Mouse (Mus musculus): ENCODE measurements at regions not wholly inside any gene's neighbourhood (a gene's known extent, or its start where the extent isn't known, plus 50 kb on each side); places are given as distances from the start of the nearest gene placed in this dataset.

DNA sequence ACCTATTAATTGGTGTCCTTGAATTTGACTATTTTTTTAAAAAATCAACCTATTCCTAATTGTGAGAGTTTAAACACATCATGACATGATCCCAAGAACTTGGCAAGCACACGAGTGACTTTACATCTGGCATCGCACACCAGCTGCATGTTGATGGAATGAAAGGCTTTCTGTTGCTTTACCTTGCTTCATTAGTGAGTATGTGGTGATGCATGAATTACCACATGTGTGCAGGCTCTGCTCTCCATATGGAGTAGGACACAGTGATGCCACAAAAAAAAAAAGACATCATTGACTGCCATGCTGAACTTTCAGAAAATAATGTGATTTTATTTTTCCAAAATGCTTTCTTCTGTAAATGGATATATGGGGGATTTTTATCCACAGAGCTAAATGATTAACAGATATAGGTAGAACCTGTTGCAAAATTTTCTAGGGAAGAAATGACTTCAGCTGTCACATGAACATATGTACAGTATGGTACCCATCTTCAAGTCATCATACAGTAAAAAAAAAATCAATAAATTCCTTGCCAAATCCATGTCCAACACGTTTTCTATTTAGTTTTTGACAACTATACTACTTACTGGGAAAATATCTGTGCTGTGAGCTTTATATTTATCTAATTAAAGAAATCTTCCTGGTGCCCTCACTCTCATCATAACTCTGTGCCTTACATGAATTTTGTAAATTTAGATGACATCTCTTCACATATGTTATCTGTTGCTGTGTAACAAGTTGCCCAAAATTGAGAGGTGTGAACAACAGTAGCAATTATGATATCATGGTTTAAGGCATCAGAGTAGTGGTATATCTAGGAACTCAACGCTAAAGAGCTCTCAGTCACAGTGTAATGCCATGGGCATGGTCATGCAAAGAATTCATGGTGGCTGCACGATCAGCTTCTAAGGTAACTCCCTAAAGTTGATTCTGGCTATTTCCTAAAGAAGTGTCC, 84.0 kb upstream of the Arrdc3 start:
- DNase-seq, result no peak

DNA sequence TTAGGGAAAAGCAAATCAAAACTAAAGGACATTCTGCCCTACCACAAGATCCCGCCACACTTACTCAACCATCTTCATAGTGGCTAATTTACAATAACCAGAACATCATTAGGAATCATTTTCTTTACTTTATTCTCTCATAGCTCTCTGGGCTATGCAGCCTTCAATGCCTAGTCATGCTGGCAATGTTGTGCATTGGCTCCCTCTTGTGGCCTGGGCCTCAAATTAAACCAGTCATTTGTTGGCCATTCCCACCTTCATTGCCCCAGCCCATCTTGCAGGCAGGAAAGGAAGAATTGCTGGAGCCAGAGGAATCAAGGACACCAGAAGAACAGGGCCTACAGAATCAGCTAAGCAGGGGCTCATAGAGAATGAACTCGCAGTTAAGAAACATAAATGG, 77.0 kb upstream of the Arrdc3 start:
- DNase-seq, result no peak

DNA sequence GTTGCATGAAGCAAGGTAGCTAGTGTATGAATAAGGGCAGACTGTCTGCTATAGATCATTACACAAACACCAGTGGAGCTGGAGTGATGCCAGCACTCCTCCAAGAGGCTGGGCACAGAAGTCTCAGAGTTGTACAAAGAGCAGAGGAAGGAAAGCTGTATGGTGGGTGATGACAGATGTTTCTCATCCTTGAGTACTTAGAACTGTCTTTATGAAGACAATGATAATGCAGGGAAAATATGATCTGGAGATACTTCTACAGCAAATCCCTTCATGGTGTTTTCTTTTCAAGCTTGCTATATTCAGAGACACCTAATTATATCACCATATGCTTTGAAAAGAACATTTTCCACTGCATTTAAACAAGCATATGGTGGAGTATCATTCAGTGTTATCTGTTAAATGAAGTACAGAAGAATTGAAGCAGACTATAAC, 56.1 kb upstream of the Arrdc3 start:
- DNase-seq, result peak; percentile 19

Data from right cerebral cortex, postnatal 25 days (tissue).